Mouse (Mus musculus): Measurements from ENCODE around the gene Itprid2.

The Itprid2 gene

GRCm38 (mm10) chr2:79651185-79651584 is 16.0 kb downstream of the Itprid2 start:
- no peak for DNase-seq (ENCODE audit: low spot score in 2 of 2)

GRCm38 (mm10) chr2:79651701-79652100 is 16.5 kb downstream of the Itprid2 start:
- no peak for DNase-seq (ENCODE audit: low spot score in 2 of 2)

GRCm38 (mm10) chr2:79652502-79652901 is 17.4 kb downstream of the Itprid2 start:
- no peak for DNase-seq (ENCODE audit: low spot score in 2 of 2)

- peak; percentile 17 to 23 for DNase-seq (ENCODE audit: low spot score in 2 of 2)
Measured at GRCm38 (mm10) chr2:79653093-79653808, 18.1 kb downstream of the Itprid2 start.

GRCm38 (mm10) chr2:79653809-79654164 is 18.6 kb downstream of the Itprid2 start:
- no peak for DNase-seq (ENCODE audit: low spot score in 2 of 2)

GRCm38 (mm10) chr2:79657062-79657461 is 21.9 kb downstream of the Itprid2 start:
- DNase-seq (ENCODE audit: low spot score in 2 of 2): no peak

- no peak for DNase-seq (ENCODE audit: low spot score in 2 of 2)
Measured at GRCm38 (mm10) chr2:79660417-79661185, 25.4 kb downstream of the Itprid2 start.

- no peak for DNase-seq (ENCODE audit: low spot score in 2 of 2)
Measured at GRCm38 (mm10) chr2:79661486-79662104, 26.4 kb downstream of the Itprid2 start.

GRCm38 (mm10) chr2:79664532-79665286 is 29.6 kb downstream of the Itprid2 start:
- no peak for DNase-seq (ENCODE audit: low spot score in 2 of 2)

- DNase-seq (ENCODE audit: low spot score in 2 of 2): no peak
Measured at GRCm38 (mm10) chr2:79665492-79665891, 30.3 kb downstream of the Itprid2 start.

- no peak for DNase-seq (ENCODE audit: low spot score in 2 of 2)
Measured at GRCm38 (mm10) chr2:79675266-79675665, 40.1 kb downstream of the Itprid2 start.

- DNase-seq (ENCODE audit: low spot score in 2 of 2): no peak
Measured at GRCm38 (mm10) chr2:79677663-79678257, 42.6 kb downstream of the Itprid2 start.

- DNase-seq (ENCODE audit: low spot score in 2 of 2): no peak
Measured at GRCm38 (mm10) chr2:79681672-79682071, 46.5 kb downstream of the Itprid2 start.

GRCm38 (mm10) chr2:79683258-79683657 is 48.1 kb downstream of the Itprid2 start:
- DNase-seq (ENCODE audit: low spot score in 2 of 2): no peak

GRCm38 (mm10) chr2:79690838-79691237 is 55.7 kb downstream of the Itprid2 start:
- no peak for DNase-seq (ENCODE audit: low spot score in 2 of 2)

- no peak for DNase-seq (ENCODE audit: low spot score in 2 of 2)
Measured at GRCm38 (mm10) chr2:79695190-79695589, 60.0 kb downstream of the Itprid2 start.

- DNase-seq (ENCODE audit: low spot score in 2 of 2): no peak
Measured at GRCm38 (mm10) chr2:79695939-79696338, 60.8 kb downstream of the Itprid2 start.

GRCm38 (mm10) chr2:79696478-79697230 is 61.5 kb downstream of the Itprid2 start:
- DNase-seq (ENCODE audit: low spot score in 2 of 2): no peak

- no peak for DNase-seq (ENCODE audit: low spot score in 2 of 2)
Measured at GRCm38 (mm10) chr2:79698166-79698565, 63.0 kb downstream of the Itprid2 start.

GRCm38 (mm10) chr2:79704773-79705172 is 69.6 kb downstream of the Itprid2 start:
- DNase-seq (ENCODE audit: low spot score in 2 of 2): no peak

GRCm38 (mm10) chr2:79707575-79707974 is 72.4 kb downstream of the Itprid2 start, which contains the start of gene Ppp1r1c:
Gene Ppp1r1c (plus strand): TSS chr2:79707780.
- DNase-seq (ENCODE audit: low spot score in 2 of 2): no peak

Measured in frontal cortex, postnatal 10 days (tissue).